Mouse (Mus musculus) liver, adult 2 months (tissue): ENCODE data around the gene Elmo3.

Experiments used
- CTCF ChIP-seq: fragments of 200-500 bp; IDR thresholded peaks from 2 replicates; pipeline ENCODE4 v1.5.1; 2011; ENCODE audit warnings: low read depth, low read length, control low read depth
- POLR2A ChIP-seq: fragments of 200-500 bp; IDR thresholded peaks from 2 replicates; pipeline ENCODE4 v1.6.1; 2011; ENCODE audit warnings: low read length, control low read depth; ENCODE audit not compliant: insufficient read depth; ENCODE audit errors: extremely low read depth

GRCm38 (mm10) chr8:105331931-105332330 lies 26.5 kb downstream of the Elmo3 start:
- TF ChIP-seq POLR2A, result no peak
- TF ChIP-seq CTCF, result no peak
